Mouse (Mus musculus) kidney, adult 11 months (tissue): ENCODE measurements around the gene Elmo1.

Experiments
- DNase-seq: peaks from one replicate; pipeline ENCODE4 v3.0.0; 2022

Elmo1 gene

DNA sequence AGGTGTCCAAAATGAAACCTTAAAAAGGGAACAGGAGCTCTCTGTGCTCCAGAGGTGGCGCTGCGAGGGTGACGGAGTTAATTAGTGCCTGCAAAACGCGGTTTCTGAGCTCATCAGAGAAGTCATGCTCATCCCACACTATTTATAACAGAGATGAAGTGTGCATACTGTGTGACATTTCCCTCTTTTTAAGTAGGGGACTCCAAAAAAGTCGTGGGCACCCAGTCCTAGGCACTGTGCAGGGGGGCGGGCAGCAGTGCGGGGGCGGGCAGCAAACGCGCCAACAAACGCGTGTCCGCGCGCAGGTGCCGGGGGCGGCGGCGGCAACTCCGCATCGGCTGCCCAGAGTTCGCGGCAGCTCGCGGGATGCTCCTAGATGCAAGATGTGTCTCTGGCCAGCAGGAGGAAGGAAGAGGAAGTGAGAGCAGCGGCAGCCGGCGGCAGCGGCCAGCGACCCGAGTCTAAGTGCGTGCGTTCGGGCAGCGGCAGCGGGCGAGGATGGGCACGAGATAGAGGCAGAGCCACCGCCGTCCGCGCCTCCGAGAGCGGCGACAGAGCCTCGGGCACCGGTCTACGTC is at the start of gene Elmo1:
TSS of gene Elmo1 (plus strand) at position 464 of the 578 bp plus-strand sequence.
- DNase-seq: peak; percentile 33

- no peak for DNase-seq
Observed at GRCm38 (mm10) chr13:20041169-20041830, 49.1 kb upstream of the Elmo1 start.

DNA sequence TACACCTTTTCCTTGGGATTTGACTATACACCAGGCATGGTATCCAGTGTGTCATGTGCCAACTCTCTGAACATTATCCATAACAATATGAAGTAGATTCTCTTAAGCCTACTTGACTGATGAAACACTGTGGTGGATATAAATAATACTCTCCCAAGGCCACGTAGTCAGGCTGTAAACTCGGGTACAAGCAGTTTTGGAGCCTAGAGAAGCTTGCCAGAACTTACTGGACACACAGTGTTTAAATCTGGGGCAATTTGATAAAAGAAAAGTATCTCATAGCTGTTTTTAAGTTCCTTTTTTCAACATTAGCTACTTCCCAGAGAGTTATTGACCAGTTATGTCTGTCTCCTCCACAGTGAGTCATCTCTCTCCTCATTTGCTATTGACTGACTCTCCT is 47.5 kb upstream of the Elmo1 start:
- no peak for DNase-seq

DNA sequence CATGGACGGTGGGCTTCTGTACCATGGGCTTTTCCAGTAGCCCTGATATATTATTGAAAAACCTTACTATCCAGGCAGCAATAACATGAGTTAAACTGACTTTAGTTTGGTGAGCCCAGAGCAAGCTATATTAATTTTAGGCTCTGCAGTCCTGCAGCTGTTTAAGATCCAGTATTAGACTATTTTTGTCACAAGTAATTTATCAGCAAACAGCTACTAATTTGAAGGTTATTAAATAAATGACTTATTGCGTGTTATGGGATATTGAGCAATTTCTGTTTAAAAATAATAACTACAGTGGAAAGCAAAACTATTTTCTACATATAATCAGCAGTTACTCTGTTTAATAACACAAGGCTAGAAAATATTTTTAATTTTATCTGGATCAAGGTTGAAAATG is 45.0 kb upstream of the Elmo1 start:
- no peak for DNase-seq

GRCm38 (mm10) chr13:20045836-20046235 is 44.6 kb upstream of the Elmo1 start:
- no peak for DNase-seq

- no peak for DNase-seq
Observed at GRCm38 (mm10) chr13:20046406-20046805, 44.0 kb upstream of the Elmo1 start.

DNA sequence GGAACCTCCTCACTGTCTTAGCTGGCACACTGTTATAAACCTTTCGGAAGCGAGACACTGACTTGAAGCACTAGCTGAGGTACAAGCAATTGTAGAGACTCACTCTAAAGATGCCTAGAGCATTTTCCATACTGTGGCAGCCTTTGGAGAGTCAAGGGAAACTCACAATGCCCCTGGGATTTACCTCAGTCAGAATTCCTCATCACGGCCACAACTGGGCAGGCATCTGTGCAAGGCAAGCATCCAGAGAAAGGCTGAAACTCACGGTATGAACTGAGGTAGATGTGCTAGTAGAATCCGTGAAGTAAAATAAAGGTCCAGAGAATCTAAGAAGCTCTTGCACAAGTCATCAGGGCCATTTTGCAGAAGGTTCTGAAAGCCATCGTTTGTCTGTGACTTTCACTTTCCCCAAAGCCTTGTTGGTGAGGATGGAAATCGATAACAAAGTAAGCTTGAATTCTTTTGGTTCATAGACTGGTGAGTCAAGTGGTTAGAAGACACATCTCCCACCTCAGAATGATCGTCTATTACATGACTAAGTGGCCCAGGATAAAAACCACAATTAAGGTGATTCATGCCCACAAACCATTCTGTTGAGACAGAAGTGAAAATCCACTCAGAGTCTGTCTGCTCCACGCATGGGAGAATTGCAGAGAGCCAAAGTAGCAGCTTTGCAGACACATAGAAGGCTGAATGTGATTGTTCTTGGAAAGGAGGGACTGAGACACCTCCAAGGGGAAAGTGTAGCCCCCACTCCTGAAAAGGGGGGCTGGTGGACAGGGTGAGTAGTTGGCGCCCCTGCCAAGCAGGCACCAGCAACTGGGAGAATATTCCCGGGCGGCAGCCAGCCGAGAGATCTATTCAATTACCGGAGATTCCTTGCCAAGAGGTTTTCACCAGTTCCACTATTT is 42.2 kb upstream of the Elmo1 start:
- no peak for DNase-seq

DNA sequence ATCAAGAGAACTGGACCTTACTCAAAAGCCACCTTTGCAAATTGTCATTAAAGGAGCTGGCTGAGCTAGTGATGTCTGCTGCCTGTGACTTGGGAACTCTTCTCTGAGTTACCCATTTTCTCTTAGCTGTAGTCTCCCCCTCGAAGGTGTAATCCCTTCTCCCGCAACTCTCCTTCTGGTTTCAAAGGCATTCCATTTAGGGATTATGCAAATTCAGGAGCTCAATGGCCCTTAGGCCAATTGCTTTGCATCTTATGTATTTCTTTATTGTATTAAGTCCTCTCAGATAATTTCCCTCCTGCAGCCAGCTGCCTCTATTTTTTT is 41.6 kb upstream of the Elmo1 start:
- no peak for DNase-seq

DNA sequence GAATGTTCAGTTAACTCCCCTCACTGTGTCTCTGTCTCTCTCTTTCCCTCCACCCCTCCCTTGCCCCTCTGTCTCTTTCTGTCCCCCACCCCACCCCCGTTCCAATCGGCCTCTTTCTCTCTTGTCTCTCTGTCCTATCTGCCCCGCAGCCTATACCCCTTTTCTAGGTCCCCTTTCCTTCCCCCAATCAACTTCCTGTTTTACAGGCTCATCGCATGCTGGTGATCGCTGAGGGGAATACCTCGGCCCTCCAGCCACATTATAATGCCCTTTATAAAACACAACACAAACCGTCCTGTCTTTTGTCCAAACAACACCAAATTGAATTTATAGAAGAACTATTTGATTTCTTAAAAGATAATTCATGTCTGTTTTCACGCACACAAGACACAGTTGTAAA is 40.7 kb upstream of the Elmo1 start:
- DNase-seq: no peak

DNA sequence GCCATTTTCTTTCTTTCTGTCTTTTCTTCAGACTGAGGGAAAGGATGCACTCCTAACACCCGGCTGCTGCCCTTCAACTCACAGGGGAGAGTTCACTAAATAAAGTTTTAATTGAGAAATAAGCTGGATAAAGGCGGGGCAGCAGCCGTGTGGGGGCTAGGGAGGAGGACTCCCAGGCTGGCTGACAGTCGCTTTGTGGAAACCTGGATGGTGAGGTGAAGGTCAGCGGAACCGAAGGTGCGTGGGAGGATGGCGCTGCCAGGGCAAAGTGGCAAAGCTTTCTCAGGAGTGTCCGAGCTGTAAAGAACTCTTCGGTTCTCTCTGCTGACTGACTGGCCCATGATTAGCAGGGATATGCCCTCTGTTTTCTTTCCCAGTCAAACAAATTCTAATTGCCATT is 40.2 kb upstream of the Elmo1 start:
- no peak for DNase-seq

DNA sequence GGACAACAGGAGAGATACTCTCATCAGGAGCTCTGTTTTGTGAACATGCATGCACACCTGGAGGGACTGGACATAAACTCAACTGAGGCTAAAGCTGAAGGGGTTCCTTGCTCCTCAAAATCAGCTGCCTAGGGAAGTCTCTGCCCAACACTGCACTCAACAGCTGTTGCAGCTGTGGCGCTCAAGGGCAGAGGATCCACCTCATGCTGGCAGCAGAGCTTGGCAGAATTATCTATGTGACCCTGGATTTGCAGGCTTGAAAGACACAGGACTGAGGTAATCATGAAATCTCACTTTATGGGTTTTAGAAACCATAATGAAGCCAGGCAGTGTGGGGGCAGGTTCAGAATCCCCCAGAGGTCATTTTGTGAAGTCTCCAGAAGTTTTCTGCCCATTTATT is 32.5 kb upstream of the Elmo1 start:
- DNase-seq: no peak

DNA sequence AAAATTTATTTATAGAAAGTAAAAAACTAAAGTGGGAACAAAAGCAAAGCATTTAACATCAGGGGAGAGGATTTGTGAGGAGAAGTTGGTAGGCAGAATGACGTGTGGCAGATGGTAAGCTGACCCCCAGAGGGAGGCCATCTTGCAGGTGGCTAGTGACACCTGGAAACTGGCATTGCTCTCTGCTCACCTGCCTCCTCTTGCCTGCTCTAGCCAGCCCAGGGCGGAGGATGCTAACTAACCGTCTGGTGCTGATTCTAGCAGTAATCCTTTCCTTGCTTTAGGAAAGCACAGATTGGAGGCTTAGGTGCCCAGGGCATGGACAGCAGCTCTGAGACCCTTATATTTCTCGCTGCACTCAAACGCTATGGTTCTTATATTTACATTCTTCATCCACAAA is 29.4 kb upstream of the Elmo1 start:
- no peak for DNase-seq

DNA sequence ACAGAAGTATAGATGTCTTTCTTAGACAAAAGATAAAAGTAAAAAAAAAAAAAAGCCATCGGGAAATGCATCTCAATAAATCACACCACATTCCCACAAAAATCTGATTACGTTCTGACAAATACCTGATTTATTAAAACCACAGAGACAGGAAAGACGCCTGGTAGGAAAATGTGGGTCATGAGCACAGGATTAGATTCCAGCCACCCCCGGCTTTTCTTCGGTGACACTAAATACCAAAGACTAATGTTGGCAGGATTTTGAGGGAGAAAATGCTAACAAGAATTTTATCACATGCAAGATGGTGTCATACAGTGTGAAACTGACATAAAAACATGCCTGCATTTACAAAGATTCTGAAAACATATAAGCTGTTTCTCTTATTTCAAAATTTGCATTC is 27.1 kb upstream of the Elmo1 start:
- no peak for DNase-seq

DNA sequence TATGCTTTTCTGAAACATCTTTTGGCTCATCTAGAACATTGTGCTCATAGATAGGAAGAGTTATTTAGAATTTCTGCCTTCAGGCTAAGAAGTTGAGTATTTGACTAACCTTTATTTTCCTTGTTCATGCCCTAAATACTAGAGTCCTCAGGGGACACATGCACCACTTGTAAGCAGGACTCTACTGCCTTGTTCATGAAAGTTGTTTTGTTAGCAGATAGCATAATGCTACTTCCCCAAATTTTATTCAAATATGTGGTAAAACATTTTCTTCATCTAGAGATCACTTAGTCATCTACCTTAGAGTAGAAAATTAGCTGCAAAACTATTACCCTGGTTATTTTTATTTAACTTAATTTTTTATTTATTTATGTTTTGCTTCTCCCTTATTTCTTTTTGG is 18.4 kb upstream of the Elmo1 start:
- DNase-seq: no peak

DNA sequence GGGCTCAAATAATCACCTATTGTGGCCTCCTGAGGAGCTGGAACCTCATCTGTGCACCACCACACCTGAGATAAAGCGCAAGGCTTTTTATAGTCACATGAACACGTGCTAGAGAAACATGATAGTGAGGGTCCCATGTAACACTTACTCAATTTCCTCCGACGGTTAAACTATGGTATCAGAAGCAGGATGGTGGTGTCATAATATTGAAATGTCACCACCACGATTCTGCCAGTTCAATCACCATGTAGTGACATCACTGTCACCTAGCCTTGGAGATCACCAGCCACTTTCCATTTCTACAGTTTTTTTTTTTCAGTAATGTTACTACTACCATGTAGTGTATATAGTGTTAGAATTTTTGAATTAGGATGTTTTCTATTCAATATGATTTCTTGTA is 17.4 kb upstream of the Elmo1 start:
- DNase-seq: no peak

DNA sequence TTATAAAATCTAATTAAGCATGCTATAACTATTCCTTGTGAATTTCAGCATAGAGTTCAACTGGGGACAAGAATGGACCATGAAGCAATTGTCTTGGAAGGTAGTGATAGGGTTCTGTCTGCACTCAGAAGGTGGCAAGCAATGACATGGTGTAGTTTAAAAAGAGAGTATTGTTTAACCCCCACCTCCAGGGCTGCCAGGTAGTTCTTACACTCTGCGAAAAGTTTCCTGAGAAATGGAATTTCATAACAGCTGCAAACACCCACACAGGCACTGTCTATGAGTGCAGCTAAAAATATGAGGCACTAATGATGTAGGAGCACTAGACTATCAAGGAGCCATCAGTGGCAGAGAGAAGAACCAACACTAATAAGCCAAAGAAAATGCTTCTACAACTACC is 13.9 kb upstream of the Elmo1 start:
- DNase-seq: no peak

DNA sequence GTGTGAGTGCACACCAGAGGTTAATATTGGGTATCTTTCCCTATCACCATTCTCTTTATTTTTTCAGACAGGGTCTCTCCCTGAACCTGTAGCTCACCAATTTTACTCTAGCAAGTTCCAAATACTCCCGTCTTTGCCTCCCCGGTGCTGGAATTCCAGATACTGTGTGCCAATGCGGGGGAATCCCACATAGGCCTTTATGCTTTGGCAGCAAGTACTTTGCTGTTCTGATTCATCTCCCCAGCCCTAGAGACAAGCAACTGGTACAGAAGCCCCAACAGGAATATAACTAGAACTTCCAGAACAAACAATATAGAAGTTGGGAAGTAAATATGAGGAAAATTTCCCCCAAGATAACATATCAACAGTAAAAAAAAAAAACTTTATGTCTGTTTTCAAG is 13.2 kb upstream of the Elmo1 start:
- DNase-seq: no peak

- DNase-seq: no peak
Observed at GRCm38 (mm10) chr13:20090711-20091603, 561 bp downstream of the Elmo1 start.

GRCm38 (mm10) chr13:20091604-20091926 is 1.2 kb downstream of the Elmo1 start:
- DNase-seq: no peak

DNA sequence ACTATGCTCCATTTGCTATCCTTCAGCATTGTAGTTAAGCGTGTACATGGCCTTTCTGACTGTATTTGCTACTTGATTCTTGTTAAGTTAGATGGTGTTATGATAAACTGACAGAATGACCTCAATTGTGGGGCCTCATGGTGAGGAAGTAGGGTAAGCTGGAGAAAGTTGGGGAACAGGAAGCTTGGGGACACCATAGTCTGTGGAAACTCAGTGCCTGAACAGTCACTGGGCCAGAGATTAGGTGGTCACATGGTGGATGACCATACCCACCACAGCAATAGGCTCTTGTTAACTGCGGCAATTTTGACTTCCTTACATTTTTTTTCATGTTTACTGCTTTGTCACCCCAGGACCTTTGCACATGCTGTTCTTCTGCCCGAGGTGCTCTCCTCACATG is 1.9 kb downstream of the Elmo1 start:
- DNase-seq: no peak

DNA sequence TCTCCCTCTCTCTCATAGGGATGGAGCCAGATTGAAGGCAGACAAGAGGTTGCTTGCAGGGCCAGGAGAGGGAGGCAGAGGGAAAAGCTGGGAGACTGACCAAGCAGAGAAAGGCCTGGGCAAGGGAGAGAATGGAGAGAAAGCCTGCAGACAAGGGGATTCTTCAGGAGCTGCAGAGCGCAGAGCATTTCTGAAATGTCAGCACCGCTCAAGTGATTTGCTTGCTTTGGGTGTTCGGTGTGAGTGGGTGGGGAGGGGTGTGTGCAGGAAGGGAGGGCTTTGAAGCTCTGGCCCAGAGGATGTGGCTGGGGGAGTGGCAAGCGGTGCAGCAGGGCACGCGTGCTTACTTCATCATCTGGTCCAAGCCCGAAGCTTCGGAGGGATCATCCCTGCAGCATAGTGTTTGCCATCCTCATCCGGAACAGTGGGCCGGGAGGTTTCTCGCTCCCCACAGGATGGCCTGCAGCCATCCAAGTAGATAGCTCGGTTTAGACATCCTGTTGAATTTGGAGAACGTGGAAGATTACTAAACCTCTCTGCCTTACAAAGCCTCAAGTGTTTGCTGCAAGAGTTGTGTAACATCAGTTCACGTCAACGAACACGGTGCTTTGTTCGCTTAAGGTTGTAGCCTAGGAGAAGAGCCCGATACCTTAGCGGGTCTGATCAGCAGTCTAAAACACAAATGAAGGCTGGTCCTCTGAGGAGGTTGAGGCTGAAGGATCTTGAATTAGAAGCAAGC is 3.1 kb downstream of the Elmo1 start:
- DNase-seq: no peak

DNA sequence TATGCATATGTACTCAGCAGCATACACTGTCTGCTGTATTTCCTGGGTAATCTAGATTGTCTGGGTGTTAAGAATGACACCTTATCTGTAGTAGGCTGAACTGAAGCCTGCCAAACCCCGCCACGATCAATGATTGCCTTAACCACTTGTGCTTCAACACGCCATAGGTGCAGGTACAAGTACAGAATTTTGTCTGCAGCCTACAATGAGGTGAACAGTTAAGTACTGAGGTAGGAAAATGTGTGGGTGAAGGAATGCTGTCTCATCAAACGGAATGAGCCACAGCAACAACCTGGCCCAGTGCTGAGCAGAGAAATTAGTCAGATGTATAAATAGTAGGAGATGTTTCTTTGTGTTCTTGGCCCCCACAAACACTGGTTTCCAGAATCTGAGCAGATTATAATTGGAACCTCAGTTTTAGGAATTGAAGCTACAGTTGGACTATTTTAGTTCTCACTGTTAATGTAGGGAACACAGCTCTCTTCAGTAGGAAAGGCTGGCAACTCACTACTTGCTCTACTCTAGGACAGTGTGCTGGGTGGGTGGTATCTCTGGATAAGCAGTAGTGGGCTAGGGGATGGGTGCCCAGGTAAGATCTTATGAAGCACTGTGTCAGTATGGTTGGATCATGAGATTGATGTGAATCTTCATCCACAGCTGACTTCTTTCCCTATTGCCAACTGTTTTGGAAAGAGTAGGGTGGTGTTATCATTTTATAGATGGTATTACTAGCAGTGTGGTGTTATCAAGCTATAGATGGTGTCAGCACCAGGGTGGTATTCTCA is 4.7 kb downstream of the Elmo1 start:
- DNase-seq: no peak
